Mouse (Mus musculus): ENCODE data around the gene Oas1f.
A peak's percentile ranks its signal among the peaks of the same experiment; 100 is the strongest.
"Not testable (repeated sequence)": the region's sequence is repeated elsewhere in the genome, so short reads cannot be mapped to it uniquely, and the experiment has no call there.

Oas1f gene

DNA sequence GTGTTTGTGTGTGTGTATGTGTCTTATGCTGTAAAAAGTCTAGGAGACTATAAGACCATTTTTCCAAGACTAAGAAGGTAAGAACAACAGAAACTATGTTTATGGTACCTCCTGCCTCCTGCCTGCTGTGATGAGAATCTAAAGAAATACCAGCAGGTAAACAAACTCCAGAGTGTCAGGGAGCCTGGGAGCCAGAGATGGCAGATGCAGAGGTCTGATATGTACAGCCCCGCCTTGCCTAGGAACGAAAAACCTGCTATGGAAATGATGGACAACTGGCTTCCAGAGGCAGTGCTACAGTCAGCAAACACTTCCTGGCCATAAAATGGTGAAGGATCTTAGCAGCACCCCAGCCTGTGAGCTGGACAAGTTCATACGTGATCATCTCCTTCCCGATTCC is at the start of gene Oas1f:
Gene Oas1f, plus strand, starts transcription at position 301 of the 400 bp plus-strand sequence.
- no peak for DNase-seq

DNA sequence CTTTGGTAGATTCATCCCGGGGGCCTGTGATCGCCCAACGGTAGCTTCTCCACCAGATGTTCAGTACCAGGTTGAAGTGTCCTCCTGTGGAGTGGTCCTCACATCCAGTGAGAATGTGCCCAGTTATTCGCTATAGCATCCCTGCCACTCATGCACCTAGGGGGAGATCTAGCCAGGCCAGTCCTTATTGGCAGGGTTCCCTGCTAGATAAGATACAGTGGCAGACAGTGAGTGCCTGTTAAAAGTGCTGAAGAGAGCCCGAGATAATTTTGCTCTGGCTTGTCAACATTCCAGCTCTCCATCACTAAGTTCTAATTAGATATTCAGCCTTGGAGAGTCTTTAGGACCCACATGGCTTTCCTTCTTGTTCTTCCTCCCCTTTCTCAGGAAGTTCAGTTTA is 49.0 kb upstream of the Oas1f start:
- not testable (repeated sequence) for DNase-seq

DNA sequence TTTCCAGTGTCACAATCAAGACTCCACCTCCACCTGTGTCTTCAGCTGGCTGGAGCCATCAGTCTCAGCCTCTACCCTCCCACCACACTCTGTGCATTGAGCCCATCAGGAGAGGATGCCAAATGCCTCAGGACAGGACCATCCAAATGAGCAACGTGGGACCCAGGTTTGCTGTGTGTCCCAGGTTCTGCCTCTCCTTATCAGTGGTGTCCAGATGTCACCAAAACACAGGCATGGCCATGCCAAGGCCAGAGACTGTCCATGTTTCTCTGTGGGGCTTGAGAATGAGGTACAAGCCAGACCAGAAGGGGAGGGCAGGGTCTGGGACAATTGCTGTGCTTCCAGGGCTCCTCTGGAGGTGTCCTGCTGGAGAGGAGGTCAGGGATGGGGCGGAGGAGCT is 48.2 kb upstream of the Oas1f start:
- DNase-seq, result not testable (repeated sequence)

DNA sequence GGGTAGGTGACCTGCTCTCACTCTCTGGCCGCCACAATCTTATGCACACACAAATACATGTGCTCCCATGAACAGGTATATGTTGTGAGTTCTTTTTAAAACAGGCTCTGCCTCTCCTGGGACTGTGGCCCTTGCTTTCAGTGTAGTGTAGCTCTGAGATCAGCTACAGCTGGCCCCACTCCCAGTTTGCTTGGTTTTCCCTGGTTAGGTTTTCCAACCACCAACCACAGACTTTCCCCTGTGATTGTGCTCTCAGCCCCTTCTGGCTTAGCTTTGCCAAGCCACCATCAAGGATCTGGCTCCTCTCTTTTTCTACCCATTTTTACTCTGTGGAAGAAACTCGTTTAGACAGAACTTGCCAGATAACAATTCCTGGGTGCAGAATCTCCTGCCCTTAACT is 43.6 kb upstream of the Oas1f start:
- no peak for DNase-seq

DNA sequence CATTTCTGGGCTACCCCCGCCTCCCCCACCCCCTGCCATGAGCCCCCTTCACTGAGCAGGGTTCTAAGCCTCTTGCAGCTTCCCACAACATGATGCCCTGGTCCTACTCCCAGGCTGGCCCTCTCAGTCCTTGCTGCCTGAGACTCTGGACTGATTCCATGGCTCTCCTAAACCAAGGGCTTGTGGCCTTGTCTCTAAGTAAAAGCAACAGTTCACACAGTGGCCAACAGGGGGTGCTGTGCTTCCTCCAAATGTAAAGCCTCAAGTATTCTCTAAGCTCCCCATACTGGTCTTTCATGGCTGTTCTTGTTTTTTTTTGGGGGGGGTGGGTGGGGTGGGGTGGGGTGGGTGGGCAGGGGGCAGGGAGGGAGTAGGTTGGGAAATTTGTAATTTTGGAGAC is 40.7 kb upstream of the Oas1f start:
- peak; percentile 60 to 64 for DNase-seq

DNA sequence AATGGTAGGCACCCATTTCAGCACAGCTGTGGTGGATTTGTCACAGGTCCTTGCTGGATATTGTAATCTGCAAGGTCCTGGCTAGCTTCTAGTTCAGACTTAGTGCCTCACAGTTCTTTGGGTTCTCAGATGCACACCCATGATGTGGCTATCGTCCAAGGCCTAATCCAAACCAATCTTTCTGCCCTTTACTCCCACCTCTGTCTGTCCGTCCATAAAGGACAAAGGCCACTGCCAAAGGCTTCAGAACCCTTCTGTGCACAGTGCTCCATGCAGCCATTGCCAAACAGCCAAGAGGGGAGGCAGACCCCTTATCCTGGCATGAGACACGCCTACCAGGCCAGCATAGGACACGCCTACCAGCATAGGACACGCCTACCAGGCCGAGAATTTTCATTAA is 38.0 kb upstream of the Oas1f start:
- no peak for DNase-seq

DNA sequence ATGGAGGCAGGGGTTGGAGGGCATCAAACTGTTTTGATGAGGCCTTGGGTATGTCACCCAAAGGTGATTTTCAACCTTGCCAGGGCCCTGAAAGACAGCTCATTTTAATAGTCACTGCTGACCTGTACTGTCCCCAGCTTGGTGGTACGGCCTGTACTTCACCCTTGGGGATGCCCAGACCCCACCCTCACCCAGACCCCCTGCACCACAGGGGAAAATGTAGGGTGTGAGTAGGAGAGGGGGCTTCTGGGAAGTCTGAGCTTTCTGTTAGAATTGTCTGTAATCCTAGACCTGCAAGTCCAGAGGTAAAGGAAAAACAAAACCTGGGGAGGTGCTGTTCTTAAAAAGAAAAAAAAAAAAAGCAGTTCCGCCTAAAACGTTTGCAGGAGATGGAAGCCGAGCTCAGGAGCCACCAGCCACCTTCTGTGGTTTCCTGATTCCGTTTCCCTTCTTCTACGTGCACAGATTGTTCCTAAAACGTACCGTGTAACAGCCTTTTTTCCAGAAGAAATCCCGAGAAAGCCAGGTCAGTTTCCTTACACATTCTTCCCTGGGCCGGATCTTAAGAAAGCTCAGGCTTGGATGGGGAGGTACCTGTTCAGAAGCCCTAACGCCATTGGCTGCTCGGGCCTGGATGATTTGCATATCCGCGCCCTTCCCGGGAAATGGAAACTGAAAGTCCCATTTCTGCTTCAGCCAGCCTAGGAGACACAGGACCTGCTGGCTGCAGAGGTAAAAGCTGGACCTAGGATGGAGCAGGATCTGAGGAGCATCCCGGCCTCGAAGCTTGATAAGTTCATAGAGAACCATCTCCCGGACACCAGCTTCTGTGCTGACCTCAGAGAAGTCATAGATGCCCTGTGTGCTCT is 35.0 kb upstream of the Oas1f start, which contains the start of gene Oas1c:
Gene Oas1c, minus strand, starts transcription at position 564 of the 869 bp plus-strand sequence.
- peak; percentile 76 to 77 for DNase-seq

DNA sequence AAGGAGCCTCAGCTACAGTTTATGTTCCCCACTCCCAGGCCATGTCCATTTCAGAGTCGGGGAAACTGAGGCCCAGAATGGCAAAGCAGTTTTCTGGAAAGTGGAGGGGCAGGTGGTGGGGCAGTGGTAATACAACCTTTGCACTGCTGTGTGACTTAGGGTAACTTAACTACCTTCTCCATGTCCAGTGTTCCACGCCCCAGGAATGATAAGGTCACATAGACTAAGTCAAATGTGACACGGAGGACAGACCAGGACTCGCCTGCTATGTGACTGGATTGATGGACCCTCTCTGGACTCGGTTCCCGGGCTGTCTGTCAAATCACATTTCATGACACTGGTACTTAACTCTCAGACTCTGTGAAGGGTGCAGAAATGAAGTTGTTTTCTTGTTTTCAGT is 34.1 kb upstream of the Oas1f start:
- no peak for DNase-seq

DNA sequence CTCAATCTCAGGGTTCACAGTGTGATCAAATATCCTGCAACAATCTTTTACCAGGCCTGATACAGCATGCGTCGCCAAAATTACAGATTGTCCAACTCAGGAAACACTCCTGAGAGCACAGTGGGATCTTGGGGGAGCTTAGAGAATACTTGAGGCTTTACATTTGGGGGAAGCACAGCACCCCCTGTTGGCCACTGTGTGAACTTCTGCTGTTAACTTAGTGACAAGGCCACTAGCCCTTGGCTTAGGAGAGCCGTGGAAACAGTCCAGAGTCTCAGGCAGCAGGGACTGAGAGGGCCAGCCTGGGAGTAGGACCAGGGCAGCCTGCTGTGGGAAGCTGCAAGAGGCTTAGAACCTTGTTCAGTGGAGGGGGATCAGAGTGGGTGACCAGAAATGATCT is 31.2 kb upstream of the Oas1f start:
- DNase-seq, result peak; percentile 20

DNA sequence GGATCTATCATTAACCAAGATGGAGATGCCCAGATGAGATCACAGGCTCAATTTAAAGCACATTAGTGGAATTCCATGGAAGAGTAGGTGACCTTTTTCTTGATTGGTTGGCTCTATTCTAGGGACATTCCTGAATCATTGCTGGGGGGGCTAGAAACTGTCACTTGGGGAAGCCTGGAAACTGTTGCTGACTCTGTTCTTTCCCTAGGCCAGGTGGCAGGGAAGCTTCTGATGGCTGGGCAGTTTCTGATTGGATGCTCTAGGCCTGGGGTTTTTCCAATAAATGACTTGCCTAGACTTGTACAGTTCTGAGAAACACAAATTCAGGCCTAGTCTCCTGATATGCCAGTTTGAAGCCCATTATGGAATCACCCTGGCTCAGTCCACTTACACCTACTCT is 28.2 kb upstream of the Oas1f start:
- no peak for DNase-seq

DNA sequence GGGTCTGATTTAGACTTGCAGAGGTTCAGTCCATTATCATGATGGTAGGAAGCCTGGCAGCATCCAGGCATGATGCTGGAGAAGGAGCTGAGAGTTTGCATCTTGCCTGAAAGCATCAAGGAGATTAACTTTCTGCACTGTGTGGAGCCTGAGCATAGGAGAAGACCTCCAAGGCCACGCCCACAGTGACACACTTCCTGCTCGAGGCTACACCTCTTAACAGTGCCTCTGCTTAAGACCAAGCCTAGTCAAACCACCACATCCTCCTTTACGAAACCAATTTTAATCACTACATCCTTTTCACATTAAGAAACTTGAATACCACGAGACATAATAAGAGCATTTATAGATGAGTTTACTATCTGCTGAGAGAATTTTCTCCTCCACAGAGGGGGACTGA is 16.1 kb upstream of the Oas1f start:
- DNase-seq, result no peak

DNA sequence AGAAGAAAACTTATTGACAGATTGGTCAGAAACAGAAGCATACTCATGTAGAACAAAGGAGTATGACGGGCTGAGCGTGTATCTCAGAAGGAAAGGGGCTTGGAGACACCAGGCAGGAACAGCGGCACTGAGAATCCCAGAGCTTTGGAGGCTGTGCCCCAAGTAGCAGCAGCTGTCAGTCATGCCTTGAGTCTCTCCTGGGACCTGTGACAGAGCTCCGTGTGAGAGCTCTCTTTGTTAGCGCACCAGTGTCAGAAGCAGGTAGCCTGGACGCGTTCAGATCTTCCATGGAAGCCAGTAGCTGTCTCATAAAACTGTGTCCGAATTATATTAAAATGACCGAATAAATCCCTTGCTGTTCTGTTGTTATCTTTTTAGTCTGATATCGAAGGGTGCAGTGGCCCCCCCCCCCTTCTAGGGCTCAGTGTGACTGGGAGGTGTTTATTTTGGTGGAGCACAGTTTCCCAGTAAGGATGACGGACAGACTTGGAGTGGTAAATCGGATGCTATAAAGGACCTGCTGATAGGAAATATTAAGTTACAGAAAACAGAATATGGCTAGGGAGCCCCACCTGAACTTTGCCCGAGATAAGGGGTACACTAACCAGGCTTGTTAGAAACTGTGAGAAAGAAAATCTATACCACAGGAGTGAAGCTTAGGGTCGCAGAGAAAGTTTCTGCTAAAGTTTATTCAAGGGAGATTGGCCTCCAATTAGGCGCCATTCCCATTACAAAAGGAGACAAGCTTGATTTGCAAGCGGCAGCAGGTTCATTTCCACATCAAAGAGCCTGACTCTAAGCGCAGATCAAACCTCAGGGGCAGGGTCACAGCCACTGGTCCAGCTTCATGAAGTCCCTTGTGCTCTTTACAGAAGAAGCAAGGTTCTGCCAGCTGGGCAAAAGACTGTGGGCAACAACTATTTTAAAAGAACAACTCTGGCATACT is 13.6 kb upstream of the Oas1f start:
- no peak for DNase-seq

DNA sequence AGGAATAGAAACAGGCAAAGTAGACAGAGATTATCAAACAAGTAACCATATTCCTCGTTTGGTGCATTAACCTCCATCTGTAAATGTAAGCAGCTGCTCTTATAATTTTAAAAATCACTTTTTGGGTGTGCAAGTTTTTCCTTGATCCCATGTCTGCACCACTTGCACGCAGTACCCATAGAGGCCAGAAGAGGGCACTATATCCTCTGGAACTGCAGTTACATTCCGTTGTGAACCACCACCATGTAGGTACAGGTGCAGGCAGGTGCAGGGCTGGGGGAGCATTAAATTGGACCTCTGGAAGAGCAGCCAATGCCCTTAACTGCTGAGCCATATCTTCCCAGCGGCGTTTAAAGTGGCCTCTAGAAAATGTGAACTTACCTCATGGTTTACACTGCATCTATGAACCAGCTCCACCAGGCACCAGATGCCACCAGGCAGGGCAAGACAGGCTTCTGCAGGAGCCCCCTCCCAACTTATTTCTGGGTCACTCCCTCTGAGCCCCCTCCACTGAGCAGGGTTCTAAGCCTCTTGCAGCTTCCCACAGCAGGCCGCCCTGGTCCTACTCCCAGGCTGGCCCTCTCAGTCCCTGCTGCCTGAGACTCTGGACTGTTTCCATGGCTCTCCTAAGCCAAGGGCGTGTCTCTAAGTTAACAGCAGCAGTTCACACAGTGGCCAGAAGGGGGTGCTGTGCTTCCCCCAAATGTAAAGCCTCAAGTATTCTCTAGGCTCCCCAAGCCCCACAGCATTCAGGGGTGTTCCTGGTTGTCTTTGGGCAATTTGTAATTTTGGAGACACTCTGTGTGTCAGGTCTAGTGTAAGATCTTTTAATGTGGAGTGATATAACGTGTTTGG is 10.2 kb upstream of the Oas1f start:
- DNase-seq, result peak; percentile 55 to 67

DNA sequence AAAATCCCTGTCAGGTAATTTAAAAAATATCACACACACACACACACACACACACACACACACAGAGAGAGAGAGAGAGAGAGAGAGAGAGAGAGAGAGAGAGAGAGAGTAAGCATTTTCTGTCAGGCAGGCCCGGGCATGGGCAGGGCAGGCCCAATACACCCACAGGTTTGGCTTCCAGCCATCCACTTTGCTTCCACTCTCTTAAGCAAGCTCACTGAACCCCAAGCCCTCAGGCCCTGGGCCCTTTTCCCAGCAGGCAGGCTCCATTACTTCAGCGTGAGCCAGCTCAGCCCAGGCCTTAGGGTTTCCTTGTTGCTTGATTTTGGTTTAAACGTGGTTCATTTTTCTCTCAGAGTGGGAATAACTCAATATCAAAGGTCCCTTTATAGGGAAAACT is 2.5 kb upstream of the Oas1f start:
- DNase-seq, result peak in 1 of 2 experiments; percentile 22

DNA sequence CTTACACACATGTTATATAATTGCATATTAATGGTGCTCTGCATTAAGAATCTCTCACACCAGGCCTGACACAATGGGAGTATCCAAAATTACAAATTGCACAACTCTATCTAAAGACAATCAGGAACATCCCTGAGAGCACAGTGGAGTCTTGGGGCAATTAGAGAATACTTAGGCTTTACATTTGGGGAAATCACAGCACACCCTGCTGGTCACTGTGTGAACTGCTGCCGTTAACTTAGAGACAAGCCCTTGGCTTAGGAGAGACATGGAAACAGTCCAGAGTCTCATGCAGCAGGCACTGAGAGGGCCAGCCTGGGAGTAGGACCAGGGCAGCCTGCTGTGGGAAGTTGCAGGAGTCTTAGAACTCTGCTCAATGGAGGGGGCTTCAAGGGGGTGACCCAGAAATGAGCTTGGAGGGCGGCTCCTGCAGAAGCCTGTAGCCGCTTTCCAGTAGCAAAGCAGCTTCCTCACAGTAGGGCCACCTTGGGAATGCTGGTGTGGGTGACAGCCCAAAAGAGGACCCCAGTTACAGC is 2.5 kb downstream of the Oas1f start:
- peak; percentile 23 to 30 for DNase-seq

DNA sequence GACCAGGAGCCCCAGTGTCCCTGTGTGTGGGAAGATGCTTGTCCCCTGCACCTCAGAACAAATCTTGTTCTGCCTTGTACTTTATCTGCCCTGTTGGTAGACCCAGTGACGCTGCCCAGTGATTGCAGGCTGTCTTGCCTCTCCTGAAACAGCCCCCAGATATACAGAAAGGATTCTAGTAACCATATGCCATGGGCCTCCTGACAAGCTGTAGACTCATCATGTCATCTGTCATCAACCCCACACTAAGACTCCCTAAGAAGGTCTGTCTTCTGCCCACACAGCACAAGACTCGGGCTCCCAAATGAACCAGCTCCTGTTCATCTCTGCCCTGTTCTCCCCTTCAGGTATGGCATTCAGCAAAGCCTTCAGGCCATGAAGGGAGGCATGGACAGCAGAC is 12.1 kb downstream of the Oas1f start:
- DNase-seq, result no peak

DNA sequence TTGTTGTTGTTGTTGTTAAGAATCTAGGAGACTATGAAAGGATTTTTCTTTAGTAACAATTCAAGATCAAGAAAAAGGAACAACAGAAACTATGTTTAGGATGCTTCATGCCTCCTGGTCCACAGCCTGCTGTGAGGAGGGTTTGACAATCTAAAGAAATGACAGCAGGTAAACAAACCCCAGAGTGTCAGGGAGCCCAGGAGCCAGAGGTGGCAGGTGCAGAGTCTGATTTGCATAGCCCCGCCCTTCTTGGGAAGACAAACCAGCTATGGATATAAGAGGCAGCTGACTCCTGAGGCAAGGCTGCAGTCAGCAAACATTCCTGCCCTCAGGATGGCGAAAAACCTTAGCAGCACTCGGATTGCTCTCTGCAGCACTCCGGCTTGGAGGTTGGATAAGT is 14.0 kb downstream of the Oas1f start, which contains the start of gene Oas1h:
Gene Oas1h, plus strand, starts transcription at position 301 of the 400 bp plus-strand sequence.
- DNase-seq, result no peak

DNA sequence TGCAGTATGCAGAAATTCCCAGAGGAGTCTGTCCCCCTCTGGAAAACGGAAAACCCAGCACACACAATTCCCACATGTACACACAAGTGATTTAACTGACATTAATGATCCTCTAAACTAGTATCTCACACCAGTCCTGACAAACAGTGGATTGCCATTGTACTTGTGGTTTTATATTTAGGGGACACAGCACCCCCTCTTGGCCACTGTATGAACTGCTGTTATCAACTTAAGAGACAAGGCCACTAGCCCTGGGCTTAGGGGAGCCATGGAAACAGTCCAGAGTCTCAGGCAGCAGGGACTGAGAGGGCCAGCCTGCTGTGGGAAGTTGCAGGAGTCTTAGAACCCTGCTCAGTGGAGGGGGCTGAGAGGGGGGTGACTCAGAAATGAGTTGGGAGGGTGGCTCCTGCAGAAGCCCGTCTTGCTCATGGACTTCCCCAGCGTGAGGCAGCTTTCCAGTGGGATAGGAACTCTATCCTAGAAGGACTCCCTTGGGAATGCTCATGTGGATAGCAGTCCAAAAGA is 18.2 kb downstream of the Oas1f start:
- DNase-seq, result no peak

DNA sequence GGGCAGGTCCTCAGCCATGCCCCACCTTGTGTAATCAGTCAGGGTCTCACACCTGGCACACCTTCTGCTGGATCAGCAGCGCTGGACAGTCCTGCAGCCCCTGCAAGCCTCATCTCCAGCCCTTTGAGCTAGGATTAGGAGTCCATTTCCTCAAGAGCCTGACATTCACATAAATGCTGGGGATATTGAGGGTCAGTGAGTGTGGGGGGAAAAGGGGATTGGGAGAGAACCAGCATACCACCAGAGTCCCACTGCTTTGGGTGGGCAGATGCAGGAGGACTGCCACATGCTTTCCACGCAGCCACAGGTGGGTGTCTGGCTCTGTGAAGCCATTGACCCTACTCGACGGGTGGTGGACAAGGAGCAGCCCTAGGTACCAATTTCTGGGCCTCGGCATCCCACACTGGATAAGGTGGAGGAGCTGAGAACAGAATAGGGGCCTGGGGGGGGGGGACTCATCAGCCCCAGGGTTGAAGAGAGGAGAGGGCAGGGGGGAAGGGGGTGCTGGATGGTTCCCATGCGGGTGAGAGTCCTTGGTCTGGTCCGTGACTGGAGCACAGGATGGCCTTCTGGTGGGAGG is 22.4 kb downstream of the Oas1f start:
- DNase-seq, result no peak

DNA sequence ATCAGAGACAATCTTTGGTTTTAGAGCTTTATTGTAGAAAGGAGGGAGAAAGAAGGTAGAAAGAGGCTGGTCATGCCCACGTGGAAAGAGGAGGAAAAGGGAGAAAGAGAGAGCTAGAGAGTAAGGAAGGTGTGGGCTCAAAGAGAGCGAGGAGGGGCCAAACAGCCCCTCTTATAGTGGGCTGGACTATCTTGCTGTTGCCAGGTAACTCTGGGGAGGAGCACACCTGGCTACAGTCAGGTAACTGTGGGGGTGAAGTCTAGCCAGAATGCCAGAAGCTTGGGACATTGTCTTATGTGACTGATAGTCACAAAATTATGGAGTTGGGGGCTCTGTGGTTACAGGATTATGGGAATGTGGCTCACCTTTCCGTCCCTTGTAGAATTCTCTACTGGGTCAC is 22.9 kb downstream of the Oas1f start:
- DNase-seq, result no peak

DNA sequence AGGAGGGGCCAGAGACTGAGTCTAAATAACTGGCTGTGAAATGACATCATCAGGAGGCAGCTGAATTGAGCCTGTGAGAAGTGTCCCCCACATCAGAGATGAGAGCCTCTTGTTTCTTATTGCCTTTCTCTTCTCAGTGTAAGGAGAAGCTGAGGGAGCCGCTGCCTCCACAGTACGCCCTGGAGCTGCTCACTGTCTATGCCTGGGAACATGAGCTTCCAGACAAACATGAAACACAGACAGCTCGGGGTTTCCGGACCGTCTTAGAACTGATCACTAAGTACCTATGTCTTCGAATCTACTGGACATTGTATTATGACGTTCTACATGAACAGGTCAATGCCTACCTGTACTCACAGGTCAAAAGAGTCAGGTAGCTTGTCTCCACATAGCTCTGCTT is 23.6 kb downstream of the Oas1f start:
- no peak for DNase-seq

DNA sequence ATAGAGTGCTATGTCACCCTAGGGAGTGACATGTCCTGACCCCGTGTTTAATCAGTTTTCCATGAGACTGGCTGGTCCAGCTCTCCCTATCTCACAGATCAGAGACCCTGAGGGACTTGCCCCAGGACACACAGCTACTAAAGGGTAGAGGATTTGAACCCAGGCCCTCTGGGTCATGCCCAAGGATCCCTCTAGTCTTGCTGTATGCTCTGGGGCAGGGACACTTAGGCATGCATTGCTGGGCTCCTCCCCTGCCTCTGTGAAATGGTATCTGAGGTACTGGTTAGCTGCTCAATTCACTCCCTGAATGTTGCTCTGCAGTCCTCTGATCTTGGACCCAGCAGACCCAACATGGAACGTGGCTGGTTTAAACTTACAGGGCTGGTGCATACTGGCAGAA is 24.3 kb downstream of the Oas1f start:
- no peak for DNase-seq

All from cerebellum, postnatal 36 days (tissue).